Mouse (Mus musculus) liver, embryonic 14.5 days (tissue): ENCODE measurements around the gene Olfr606. TPM values are rescaled to one million over a fixed set of nuclear protein-coding genes. Genes with fewer than 3 reads are reported as not detected.
"Not testable (repeated sequence)": the region's sequence is repeated elsewhere in the genome, so short reads cannot be mapped to it uniquely, and the experiment has no call there.

ENCODE experiments used
- ATAC-seq: fragments of 200-750 bp; cut with Nextera tagmentation; 2 replicates; pipeline ENCODE4 v1.8.0; 2017; ENCODE audit warnings: moderate number of reproducible peaks, mild to moderate bottlenecking, moderate library complexity; ENCODE audit not compliant: insufficient read depth
- DNase-seq, 3 experiments: peaks; one replicate each; pipeline ENCODE4 v3.0.0-alpha.2; 2012 to 2013; ENCODE audit warnings: low read depth in 3 of 3, low spot score in 3 of 3
- H3K27ac ChIP-seq: fragments of 300-500 bp; sonication (generic); 2 replicates; pipeline ENCODE4 v1.5.1; 2014; ENCODE audit warnings: moderate library complexity, mild to moderate bottlenecking, control low read depth, inconsistent platforms
- H3K27me3 ChIP-seq: fragments of 300-500 bp; sonication (generic); 2 replicates; pipeline ENCODE4 v1.6.1; 2014; ENCODE audit warnings: mild to moderate bottlenecking, low read length, moderate library complexity; ENCODE audit not compliant: control insufficient read depth, insufficient read depth
- H3K36me3 ChIP-seq: fragments of 300-500 bp; sonication (generic); replicated peaks from 2 replicates; pipeline ENCODE4 v1.6.1; 2014; ENCODE audit warnings: low read depth; ENCODE audit not compliant: control insufficient read depth, insufficient read depth
- H3K4me1 ChIP-seq, 2 experiments: fragments of 200-500 bp in 1 of 2; fragments of 300-500 bp in 1 of 2; sonication (generic) in 1 of 2; replicated peaks; 2 replicates each; pipeline ENCODE4 v1.6.1; 2012 to 2014; ENCODE audit warnings: antibody characterized with exemption in 1 of 2, inconsistent platforms in 1 of 2, low read length in 1 of 2; ENCODE audit not compliant: control insufficient read depth in 2 of 2, insufficient read depth in 2 of 2
- H3K4me2 ChIP-seq: fragments of 300-500 bp; sonication (generic); 2 replicates; pipeline ENCODE4 v1.6.1; 2014; ENCODE audit warnings: low read depth, mild to moderate bottlenecking, control low read depth, moderate library complexity
- H3K4me3 ChIP-seq, 2 experiments: fragments of 200-500 bp in 1 of 2; fragments of 300-500 bp in 1 of 2; sonication (generic) in 1 of 2; 2 replicates each; pipeline ENCODE4 v1.5.1; 2012 to 2014; ENCODE audit warnings: low read depth in 2 of 2, low read length in 2 of 2, mild to moderate bottlenecking in 2 of 2, control low read depth in 1 of 2, inconsistent platforms in 1 of 2, moderate library complexity in 1 of 2; ENCODE audit not compliant: insufficient read depth in 1 of 2
- H3K9ac ChIP-seq: fragments of 300-500 bp; sonication (generic); replicated peaks from 2 replicates; pipeline ENCODE4 v1.6.1; 2014; ENCODE audit warnings: mild to moderate bottlenecking, control low read depth, moderate library complexity
- H3K9me3 ChIP-seq: fragments of 300-500 bp; sonication (generic); 2 replicates; pipeline ENCODE4 v1.6.1; 2016; ENCODE audit warnings: low read length, mixed read lengths; ENCODE audit not compliant: control insufficient read depth
- CTCF ChIP-seq: IDR thresholded peaks from 2 replicates; pipeline ENCODE4 v1.5.1; 2016; ENCODE audit warnings: antibody characterized with exemption, low read depth, control low read depth
- EP300 ChIP-seq: IDR thresholded peaks from 2 replicates; pipeline ENCODE4 v1.6.1; 2016; ENCODE audit warnings: antibody characterized with exemption, low read depth
- WGBS: fragments of 180-500 bp; shearing (Covaris S2); extraction: QIAGEN DNeasy Blood & Tissue Kit; methylation state at CpG from one replicate; pipeline ENCODE4 v1.1.7; 2014; ENCODE audit not compliant: insufficient replicate concordance; 5-methylcytosine and 5-hydroxymethylcytosine counted together
- polyA plus RNA-seq, 2 experiments: library from polyadenylated mRNA; depleted of rRNA in 1 of 2; stranded (reverse) in 1 of 2; unstranded in 1 of 2; fragments of >200 nt; fragmentation: Nextera tagmentation in 1 of 2; extraction: Ambion mirVana in 1 of 2; gene quantifications; 2 replicates each; pipeline versions ENCODE4 v1.2.1 to v1.2.3; 2012 to 2014

The Olfr606 gene
- polyA plus RNA-seq (2012; rRNA removed) (not detected in 2 replicates), polyA plus RNA-seq (2014; fragmentation: Nextera tagmentation; extraction: Ambion mirVana) (not detected in 2 replicates)

- Histone ChIP-seq H3K27me3 (no peaks in the 10 kb centered on the region), H3K36me3 (no peaks in the 10 kb centered on the region), H3K4me3 (no peak within 1 kb of the TSS), H3K4me2 (no peak within 1 kb of the TSS), H3K9ac (no peak within 1 kb of the TSS), H3K4me1 (no peaks in the 10 kb centered on the region), H3K27ac (no peak within 1 kb of the TSS), H3K9me3 (no peaks in the 10 kb centered on the region)
- no peak for TF ChIP-seq EP300
- no peak for TF ChIP-seq CTCF
- DNase-seq (no peak), ATAC-seq (no peak)
- WGBS = 58% methylated on average over 2 of the region's 2 CpGs
Observed at GRCm38 (mm10) chr7:103448746-103449145, at the start of gene Olfr606. TSS of gene Olfr606 (plus strand) at chr7:103449046.

- H3K27me3 ChIP-seq, H3K4me3 ChIP-seq, H3K27ac ChIP-seq, H3K9ac ChIP-seq, H3K9me3 ChIP-seq, H3K4me2 ChIP-seq, H3K36me3 ChIP-seq, DNase-seq, ATAC-seq, H3K4me1 ChIP-seq: not testable (repeated sequence)
- 49% methylated on average over 3 of the region's 3 CpGs for WGBS
Observed at GRCm38 (mm10) chr7:103406521-103407055, 42.3 kb upstream of the Olfr606 start.

- H3K4me1 ChIP-seq, H3K4me2 ChIP-seq, H3K27ac ChIP-seq, H3K36me3 ChIP-seq, H3K27me3 ChIP-seq, DNase-seq, H3K9ac ChIP-seq, H3K4me3 ChIP-seq, H3K9me3 ChIP-seq, ATAC-seq: not testable (repeated sequence)
- WGBS = 20% methylated on average over 1 of the region's 1 CpGs
Observed at GRCm38 (mm10) chr7:103414772-103415171, 34.1 kb upstream of the Olfr606 start, which contains the start of gene Usp17lc. TSS of gene Usp17lc (plus strand) at chr7:103415072.

- ATAC-seq (no peak), DNase-seq (no peak)
- Histone ChIP-seq H3K27ac (no peak within 1 kb of the TSS), H3K9ac (no peak within 1 kb of the TSS), H3K4me3 (no peak within 1 kb of the TSS), H3K4me1 (no peaks in the 10 kb centered on the region), H3K9me3 (no peaks in the 10 kb centered on the region), H3K36me3 (no peaks in the 10 kb centered on the region), H3K27me3 (no peaks in the 10 kb centered on the region), H3K4me2 (no peak within 1 kb of the TSS)
- WGBS = 53% methylated on average over 1 of the region's 1 CpGs
- no peak for TF ChIP-seq CTCF
- no peak for TF ChIP-seq EP300
Observed at GRCm38 (mm10) chr7:103445339-103445738, 3.5 kb upstream of the Olfr606 start, which contains the start of gene Olfr605. TSS of gene Olfr605 (minus strand) at chr7:103445439.

GRCm38 (mm10) chr7:103460590-103460989, 11.7 kb downstream of the Olfr606 start:
- no peak overlapping the region for H3K27ac ChIP-seq
- H3K4me1 ChIP-seq = no peaks in the 10 kb centered on the region
- ATAC-seq (no peak), DNase-seq (no peak)
- H3K27me3 ChIP-seq = no peaks in the 10 kb centered on the region
- no peak overlapping the region for H3K4me2 ChIP-seq
- H3K36me3 ChIP-seq = no peaks in the 10 kb centered on the region
- H3K9ac ChIP-seq = no peak overlapping the region
- H3K4me3 ChIP-seq = no peak overlapping the region
- 73% methylated on average over 5 of the region's 5 CpGs for WGBS
- TF ChIP-seq EP300 (no peak), CTCF (no peak)
- no peaks in the 10 kb centered on the region for H3K9me3 ChIP-seq
